Mouse (Mus musculus) CH12.LX (cell line): Measurements from ENCODE around the gene Mcl1.

Experiments
- TCF12 ChIP-seq: IDR thresholded peaks from 2 replicates; pipeline ENCODE4 v1.6.1; 2014; ENCODE audit warnings: low read depth, mild to moderate bottlenecking, inconsistent platforms, low read length, improper control_type of control experiment
- USF1 ChIP-seq: IDR thresholded peaks from 2 replicates; pipeline ENCODE4 v1.6.1; 2014; ENCODE audit warnings: low read depth, mild to moderate bottlenecking, inconsistent platforms, low read length, improper control_type of control experiment

- TF ChIP-seq TCF12, result no peak
- no peak for TF ChIP-seq USF1
These were observed 22.1 kb downstream of the Mcl1 start for GRCm38 (mm10) chr3:95680673-95681072.
